Mouse (Mus musculus): ENCODE measurements around the gene Adgrf4. TPM values are rescaled to one million over a fixed set of nuclear protein-coding genes. Genes with fewer than 3 reads are reported as not detected.

The Adgrf4 gene
- polyA plus RNA-seq (2015; fragmentation: Nextera tagmentation; extraction: Ambion mirVana): 4.1 and 8.0 TPM in 2 replicates

DNA sequence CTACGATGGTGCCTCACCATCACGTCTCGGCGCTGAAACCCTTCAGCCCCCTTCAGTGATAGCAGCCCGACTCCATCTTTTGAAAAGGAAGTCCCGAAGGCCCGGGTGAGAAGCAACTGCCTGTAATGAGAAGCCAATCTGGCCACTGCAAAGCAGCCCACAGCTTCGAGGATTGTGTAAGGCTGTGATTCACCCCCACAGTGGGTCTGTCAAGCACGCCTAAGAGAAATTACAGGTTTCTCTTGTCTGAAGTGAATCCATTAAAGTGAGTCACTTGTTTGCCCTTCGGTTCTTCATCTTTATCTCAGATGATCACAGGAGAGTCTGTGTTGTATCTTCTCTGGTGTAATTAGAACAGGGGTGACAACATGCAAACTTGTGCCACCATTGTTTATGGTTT is at the start of gene Adgrf4:
Gene Adgrf4 (minus strand): TSS at position 149 of the 400 bp plus-strand sequence.
- H3K9ac ChIP-seq (ENCODE audit: low read length): no peak within 1 kb of the TSS
- H3K4me3 ChIP-seq (replicated peaks; ENCODE audit: low read length): no peak within 1 kb of the TSS
- H3K4me1 ChIP-seq (ENCODE audit: control insufficient read depth, insufficient read depth, low read length): no peaks in the 10 kb centered on the region
- 78% methylated on average over 10 of the region's 10 CpGs for WGBS
- no peaks in the 10 kb centered on the region for H3K36me3 ChIP-seq (ENCODE audit: control insufficient read depth, insufficient read depth, low read length)
- no peaks in the 10 kb centered on the region for H3K9me3 ChIP-seq (replicated peaks; ENCODE audit: control insufficient read depth, low read length)
- no peak within 1 kb of the TSS for H3K27ac ChIP-seq (ENCODE audit: low read length)
- no peaks in the 10 kb centered on the region for H3K27me3 ChIP-seq (ENCODE audit: control insufficient read depth, insufficient read depth, low read length)
- no peak within 1 kb of the TSS for H3K4me2 ChIP-seq (ENCODE audit: low read depth, low read length)
- ATAC-seq (ENCODE audit: insufficient read depth, low FRiP score): no peak

DNA sequence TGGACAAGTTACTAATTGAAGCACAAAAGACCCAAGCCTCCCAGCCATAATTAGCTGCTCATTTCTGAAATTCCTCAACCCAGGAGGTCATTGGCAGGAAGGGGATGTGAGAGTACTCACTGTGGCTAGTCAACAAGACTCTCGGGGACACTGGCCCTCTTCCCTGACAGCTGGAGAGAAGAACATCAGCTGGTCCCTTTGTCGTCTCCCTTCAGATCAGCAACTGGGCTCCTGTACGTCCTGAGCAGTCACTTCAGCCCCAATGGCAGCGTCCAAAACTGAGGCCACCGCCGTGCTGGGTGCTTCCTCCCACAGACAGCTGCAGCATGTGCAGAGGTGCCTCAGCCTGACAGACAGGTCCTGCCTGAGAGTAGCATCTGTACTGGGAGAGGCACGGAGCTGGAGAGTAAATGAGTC is 49.7 kb upstream of the Adgrf4 start, which contains the start of gene Adgrf2:
Gene Adgrf2 (minus strand): TSS at position 379 of the 417 bp plus-strand sequence.
- no peak within 1 kb of the TSS for H3K9ac ChIP-seq (ENCODE audit: low read length)
- H3K36me3 ChIP-seq (ENCODE audit: control insufficient read depth, insufficient read depth, low read length): no peaks in the 10 kb centered on the region
- no peaks in the 10 kb centered on the region for H3K4me1 ChIP-seq (ENCODE audit: control insufficient read depth, insufficient read depth, low read length)
- no peaks in the 10 kb centered on the region for H3K27me3 ChIP-seq (ENCODE audit: control insufficient read depth, insufficient read depth, low read length)
- H3K4me3 ChIP-seq (replicated peaks; ENCODE audit: low read length): peak within 1 kb of the TSS; percentile 7; the same call in 1 of the 2 replicates
- WGBS: 29% methylated on average over 7 of the region's 7 CpGs
- H3K27ac ChIP-seq (ENCODE audit: low read length): no peak within 1 kb of the TSS
- no peak within 1 kb of the TSS for H3K4me2 ChIP-seq (ENCODE audit: low read depth, low read length)
- no peaks in the 10 kb centered on the region for H3K9me3 ChIP-seq (replicated peaks; ENCODE audit: control insufficient read depth, low read length)
- no peak for ATAC-seq (ENCODE audit: insufficient read depth, low FRiP score)

- Histone ChIP-seq H3K36me3 (ENCODE audit: control insufficient read depth, insufficient read depth, low read length) (no peaks in the 10 kb centered on the region), H3K4me1 (ENCODE audit: control insufficient read depth, insufficient read depth, low read length) (no peaks in the 10 kb centered on the region), H3K27ac (ENCODE audit: low read length) (no peak overlapping the region), H3K9me3 (replicated peaks; ENCODE audit: control insufficient read depth, low read length) (no peaks in the 10 kb centered on the region), H3K4me2 (ENCODE audit: low read depth, low read length) (no peak overlapping the region), H3K9ac (ENCODE audit: low read length) (no peak overlapping the region), H3K27me3 (ENCODE audit: control insufficient read depth, insufficient read depth, low read length) (no peaks in the 10 kb centered on the region), H3K4me3 (replicated peaks; ENCODE audit: low read length) (no peak overlapping the region)
- 80% methylated on average over 6 of the region's 6 CpGs for WGBS
- ATAC-seq (ENCODE audit: insufficient read depth, low FRiP score): no peak
Measured at GRCm38 (mm10) chr17:42738794-42739193, 46.7 kb upstream of the Adgrf4 start.

GRCm38 (mm10) chr17:42717161-42717560 is 25.1 kb upstream of the Adgrf4 start:
- H3K27me3 ChIP-seq (ENCODE audit: control insufficient read depth, insufficient read depth, low read length): no peaks in the 10 kb centered on the region

DNA sequence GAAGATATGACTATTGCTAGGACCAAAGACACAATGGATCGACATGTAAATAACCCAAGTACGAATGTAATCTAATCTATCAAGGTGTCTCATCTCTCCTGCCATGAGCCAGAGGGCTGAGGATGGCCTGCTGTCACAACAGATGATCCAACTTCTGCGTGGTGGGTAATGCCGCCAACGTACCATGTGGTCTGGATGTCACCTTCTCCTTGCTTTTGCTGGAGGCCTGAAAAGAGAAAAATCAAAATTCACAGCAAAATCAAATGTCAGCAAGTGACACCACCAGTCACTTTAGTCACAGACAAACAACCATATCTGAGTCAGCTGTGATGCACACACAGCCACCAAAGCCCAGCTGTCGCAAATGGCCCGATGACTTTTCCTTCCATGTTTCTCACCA is 22.9 kb upstream of the Adgrf4 start:
- Histone ChIP-seq H3K9me3 (replicated peaks; ENCODE audit: control insufficient read depth, low read length) (no peaks in the 10 kb centered on the region), H3K4me1 (ENCODE audit: control insufficient read depth, insufficient read depth, low read length) (no peaks in the 10 kb centered on the region), H3K4me2 (ENCODE audit: low read depth, low read length) (no peak overlapping the region), H3K27ac (ENCODE audit: low read length) (no peak overlapping the region), H3K9ac (ENCODE audit: low read length) (no peak overlapping the region), H3K27me3 (ENCODE audit: control insufficient read depth, insufficient read depth, low read length) (no peaks in the 10 kb centered on the region), H3K4me3 (replicated peaks; ENCODE audit: low read length) (no peak overlapping the region), H3K36me3 (ENCODE audit: control insufficient read depth, insufficient read depth, low read length) (no peaks in the 10 kb centered on the region)
- 88% methylated on average over 7 of the region's 7 CpGs for WGBS
- no peak for ATAC-seq (ENCODE audit: insufficient read depth, low FRiP score)

More at GRCm38 (mm10) chr17:42717161-42717560, 25.1 kb upstream of the Adgrf4 start:
- Histone ChIP-seq H3K4me1 (ENCODE audit: control insufficient read depth, insufficient read depth, low read length) (no peaks in the 10 kb centered on the region), H3K4me3 (replicated peaks; ENCODE audit: low read length) (no peak overlapping the region), H3K9me3 (replicated peaks; ENCODE audit: control insufficient read depth, low read length) (no peaks in the 10 kb centered on the region), H3K27ac (ENCODE audit: low read length) (no peak overlapping the region), H3K36me3 (ENCODE audit: control insufficient read depth, insufficient read depth, low read length) (no peaks in the 10 kb centered on the region), H3K4me2 (ENCODE audit: low read depth, low read length) (no peak overlapping the region), H3K9ac (ENCODE audit: low read length) (no peak overlapping the region)
- ATAC-seq (ENCODE audit: insufficient read depth, low FRiP score): no peak
- WGBS: 51% methylated on average over 3 of the region's 3 CpGs

GRCm38 (mm10) chr17:42710717-42711116 is 18.6 kb upstream of the Adgrf4 start:
- no peak overlapping the region for H3K4me2 ChIP-seq (ENCODE audit: low read depth, low read length)
- H3K4me1 ChIP-seq (ENCODE audit: control insufficient read depth, insufficient read depth, low read length): no peaks in the 10 kb centered on the region
- H3K27ac ChIP-seq (ENCODE audit: low read length): no peak overlapping the region
- H3K9ac ChIP-seq (ENCODE audit: low read length): no peak overlapping the region
- H3K27me3 ChIP-seq (ENCODE audit: control insufficient read depth, insufficient read depth, low read length): no peaks in the 10 kb centered on the region
- H3K36me3 ChIP-seq (ENCODE audit: control insufficient read depth, insufficient read depth, low read length): no peaks in the 10 kb centered on the region
- 89% methylated on average over 7 of the region's 7 CpGs for WGBS
- H3K4me3 ChIP-seq (replicated peaks; ENCODE audit: low read length): no peak overlapping the region
- no peaks in the 10 kb centered on the region for H3K9me3 ChIP-seq (replicated peaks; ENCODE audit: control insufficient read depth, low read length)
- no peak for ATAC-seq (ENCODE audit: insufficient read depth, low FRiP score)

GRCm38 (mm10) chr17:42705611-42706010 is 13.5 kb upstream of the Adgrf4 start:
- no peak overlapping the region for H3K4me3 ChIP-seq (replicated peaks; ENCODE audit: low read length)
- H3K36me3 ChIP-seq (ENCODE audit: control insufficient read depth, insufficient read depth, low read length): no peaks in the 10 kb centered on the region
- H3K27ac ChIP-seq (ENCODE audit: low read length): no peak overlapping the region
- 78% methylated on average over 4 of the region's 4 CpGs for whole genome bisulfite sequencing
- no peak for ATAC-seq (ENCODE audit: insufficient read depth, low FRiP score)
- H3K9me3 ChIP-seq (replicated peaks; ENCODE audit: control insufficient read depth, low read length): no peaks in the 10 kb centered on the region
- H3K27me3 ChIP-seq (ENCODE audit: control insufficient read depth, insufficient read depth, low read length): no peaks in the 10 kb centered on the region
- no peak overlapping the region for H3K9ac ChIP-seq (ENCODE audit: low read length)
- no peak overlapping the region for H3K4me2 ChIP-seq (ENCODE audit: low read depth, low read length)
- no peaks in the 10 kb centered on the region for H3K4me1 ChIP-seq (ENCODE audit: control insufficient read depth, insufficient read depth, low read length)

DNA sequence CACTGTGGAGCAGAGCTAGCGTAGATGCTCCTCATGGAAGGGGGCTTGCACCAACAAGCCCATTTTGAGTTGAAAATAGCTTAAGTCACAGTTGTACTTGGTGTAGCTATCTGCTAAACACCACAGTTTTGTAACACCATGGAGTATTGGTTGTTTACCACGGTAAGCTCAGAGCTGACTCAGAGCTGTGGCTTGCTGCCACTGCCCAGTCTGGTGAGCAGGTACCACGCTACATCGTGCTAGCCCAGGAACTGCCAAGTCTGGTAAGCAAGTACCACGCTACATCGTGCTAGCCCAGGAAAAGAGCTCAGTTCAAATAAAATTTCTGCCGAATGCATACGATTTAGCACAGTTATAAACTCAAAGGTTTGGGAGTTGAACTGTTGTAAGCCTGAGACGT is 10.1 kb upstream of the Adgrf4 start:
- ATAC-seq (ENCODE audit: insufficient read depth, low FRiP score): no peak
- Histone ChIP-seq H3K36me3 (ENCODE audit: control insufficient read depth, insufficient read depth, low read length) (no peaks in the 10 kb centered on the region), H3K9ac (ENCODE audit: low read length) (no peak overlapping the region), H3K27me3 (ENCODE audit: control insufficient read depth, insufficient read depth, low read length) (no peaks in the 10 kb centered on the region), H3K27ac (ENCODE audit: low read length) (no peak overlapping the region), H3K4me2 (ENCODE audit: low read depth, low read length) (no peak overlapping the region), H3K9me3 (replicated peaks; ENCODE audit: control insufficient read depth, low read length) (no peaks in the 10 kb centered on the region), H3K4me1 (ENCODE audit: control insufficient read depth, insufficient read depth, low read length) (no peaks in the 10 kb centered on the region), H3K4me3 (replicated peaks; ENCODE audit: low read length) (no peak overlapping the region)
- 91% methylated on average over 9 of the region's 9 CpGs for whole genome bisulfite sequencing

- H3K4me3 ChIP-seq (replicated peaks; ENCODE audit: low read length): no peak overlapping the region
- H3K36me3 ChIP-seq (ENCODE audit: control insufficient read depth, insufficient read depth, low read length): no peaks in the 10 kb centered on the region
- 81% methylated on average over 4 of the region's 4 CpGs for WGBS
- H3K4me2 ChIP-seq (ENCODE audit: low read depth, low read length): no peak overlapping the region
- no peak overlapping the region for H3K27ac ChIP-seq (ENCODE audit: low read length)
- no peaks in the 10 kb centered on the region for H3K9me3 ChIP-seq (replicated peaks; ENCODE audit: control insufficient read depth, low read length)
- no peak overlapping the region for H3K9ac ChIP-seq (ENCODE audit: low read length)
- no peaks in the 10 kb centered on the region for H3K4me1 ChIP-seq (ENCODE audit: control insufficient read depth, insufficient read depth, low read length)
- ATAC-seq (ENCODE audit: insufficient read depth, low FRiP score): no peak
- H3K27me3 ChIP-seq (ENCODE audit: control insufficient read depth, insufficient read depth, low read length): no peaks in the 10 kb centered on the region
Measured at GRCm38 (mm10) chr17:42694730-42695129, 2.6 kb upstream of the Adgrf4 start.
